Mouse (Mus musculus): ENCODE data around the gene Ddx47. TPM values are rescaled to one million over a fixed set of nuclear protein-coding genes. Genes with fewer than 3 reads are reported as not detected.

The Ddx47 gene
- polyA plus RNA-seq, 1 experiment from 2014 or later, result 70.3 TPM

DNA sequence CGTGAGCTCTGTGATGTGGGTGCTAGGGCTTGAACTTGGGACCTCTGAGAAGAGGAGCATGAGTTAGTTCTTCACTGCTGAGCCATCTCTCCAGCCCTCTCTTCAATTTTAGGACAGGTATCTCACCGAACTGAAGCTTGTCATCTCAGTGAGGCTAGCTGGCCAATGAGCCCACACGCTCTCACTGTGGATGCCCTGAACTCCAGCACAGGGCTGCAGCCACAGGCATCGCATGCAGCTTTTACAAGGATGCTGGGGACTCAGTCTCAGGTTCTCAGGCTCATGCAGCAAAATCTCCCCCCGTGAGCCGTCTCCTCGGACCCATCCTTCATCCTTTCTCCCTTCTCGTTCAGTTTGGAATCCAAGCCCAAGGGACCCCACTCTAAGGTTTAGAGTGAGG, 13.3 kb upstream of the Ddx47 start:
- Histone ChIP-seq H3K4me1 (ENCODE audit: control insufficient read depth, insufficient read depth, low read length) (no peaks in the 10 kb centered on the region), H3K9ac (replicated peaks; ENCODE audit: low read depth, low read length) (no peak overlapping the region), H3K27ac (ENCODE audit: low read depth, low read length) (no peak overlapping the region), H3K9me3 (ENCODE audit: control insufficient read depth, low read length) (no peaks in the 10 kb centered on the region), H3K36me3 (ENCODE audit: control insufficient read depth, insufficient read depth, low read length) (no peaks in the 10 kb centered on the region), H3K4me2 (ENCODE audit: low read depth, low read length) (no peak overlapping the region), H3K4me3 (ENCODE audit: low read depth, low read length) (no peak overlapping the region), H3K27me3 (ENCODE audit: control insufficient read depth, insufficient read depth, low read length) (no peaks in the 10 kb centered on the region)
- ATAC-seq (ENCODE audit: low read depth), result no peak
- 89% methylated on average over 8 of the region's 8 CpGs for WGBS

DNA sequence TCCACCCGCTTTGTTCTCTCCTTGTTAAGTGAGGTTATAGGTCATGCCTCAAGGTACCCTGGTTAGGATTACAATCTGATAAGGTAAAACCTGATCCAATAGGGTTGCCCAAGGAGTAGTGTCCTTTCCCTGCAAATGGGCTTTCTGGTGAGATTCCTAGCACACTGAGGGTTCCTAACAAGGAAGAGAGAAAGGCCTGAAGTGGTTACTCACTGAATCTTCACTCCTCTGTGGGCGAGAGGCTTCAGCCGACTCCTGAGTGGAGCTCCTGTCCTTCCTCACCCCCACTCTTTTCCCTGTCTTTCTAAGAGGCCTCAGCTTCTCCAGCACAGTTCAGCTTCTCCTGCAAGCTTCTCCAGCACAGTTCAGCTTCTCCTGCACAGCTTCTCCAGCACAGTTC, 12.6 kb upstream of the Ddx47 start:
- WGBS, result 82% methylated on average over 3 of the region's 3 CpGs
- H3K27me3 ChIP-seq (ENCODE audit: control insufficient read depth, insufficient read depth, low read length), result no peaks in the 10 kb centered on the region

DNA sequence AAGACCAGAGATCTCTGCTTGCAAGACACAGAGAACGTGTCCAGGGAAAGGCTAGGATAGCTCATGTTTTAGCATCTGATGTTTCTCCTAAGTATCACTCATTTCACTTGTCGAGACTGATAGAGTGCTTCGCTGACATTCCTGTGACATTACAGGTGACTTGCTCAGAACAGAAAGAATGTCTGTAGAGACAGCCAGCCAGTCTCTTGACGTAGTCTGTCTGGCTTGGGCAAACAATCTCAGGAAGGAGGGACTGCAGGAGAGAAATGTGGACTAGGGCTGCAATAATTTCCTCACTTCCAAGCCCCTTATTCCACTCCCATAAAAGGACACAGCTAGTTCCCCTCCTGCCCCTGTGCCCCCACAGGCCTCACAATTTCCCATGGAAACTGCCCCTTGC, 11.1 kb upstream of the Ddx47 start:
- no peak overlapping the region for H3K9ac ChIP-seq (replicated peaks; ENCODE audit: low read depth, low read length)
- 77% methylated on average over 4 of the region's 4 CpGs for WGBS
- H3K27me3 ChIP-seq (ENCODE audit: control insufficient read depth, insufficient read depth, low read length), result no peaks in the 10 kb centered on the region
- no peak overlapping the region for H3K4me3 ChIP-seq (ENCODE audit: low read depth, low read length)
- H3K9me3 ChIP-seq (ENCODE audit: control insufficient read depth, low read length), result no peaks in the 10 kb centered on the region
- H3K4me1 ChIP-seq (ENCODE audit: control insufficient read depth, insufficient read depth, low read length), result no peaks in the 10 kb centered on the region
- no peak overlapping the region for H3K27ac ChIP-seq (ENCODE audit: low read depth, low read length)
- H3K36me3 ChIP-seq (ENCODE audit: control insufficient read depth, insufficient read depth, low read length), result no peaks in the 10 kb centered on the region
- no peak overlapping the region for H3K4me2 ChIP-seq (ENCODE audit: low read depth, low read length)
- no peak for ATAC-seq (ENCODE audit: low read depth)

More for the DNA sequence above, 12.6 kb upstream of the Ddx47 start:
- no peak for ATAC-seq (ENCODE audit: low read depth)
- Histone ChIP-seq H3K9me3 (ENCODE audit: control insufficient read depth, low read length) (no peaks in the 10 kb centered on the region), H3K36me3 (ENCODE audit: control insufficient read depth, insufficient read depth, low read length) (no peaks in the 10 kb centered on the region), H3K4me3 (ENCODE audit: low read depth, low read length) (no peak overlapping the region), H3K27ac (ENCODE audit: low read depth, low read length) (no peak overlapping the region), H3K4me1 (ENCODE audit: control insufficient read depth, insufficient read depth, low read length) (no peaks in the 10 kb centered on the region), H3K9ac (replicated peaks; ENCODE audit: low read depth, low read length) (no peak overlapping the region), H3K4me2 (ENCODE audit: low read depth, low read length) (no peak overlapping the region)

DNA sequence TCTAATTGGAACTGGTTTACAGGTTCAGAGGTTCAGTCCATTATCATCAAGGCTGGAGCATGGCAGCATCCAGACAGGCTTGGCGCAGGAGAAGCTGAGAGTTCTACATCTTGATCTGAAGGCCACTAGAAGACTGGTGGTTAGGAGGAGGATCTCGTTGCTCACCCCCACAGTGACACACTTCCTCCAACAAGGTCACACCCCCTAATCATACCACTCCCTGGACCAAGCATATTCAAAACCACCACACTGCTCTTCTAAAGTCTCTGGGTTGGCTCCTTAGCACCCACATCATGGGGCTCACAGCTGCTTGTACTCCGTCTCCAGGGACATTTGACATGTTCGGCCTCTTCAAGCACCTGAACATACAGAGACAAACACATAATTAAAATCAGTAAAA, 9.4 kb upstream of the Ddx47 start:
- ATAC-seq (ENCODE audit: low read depth), result no peak
- Histone ChIP-seq H3K27ac (ENCODE audit: low read depth, low read length) (no peak overlapping the region), H3K27me3 (ENCODE audit: control insufficient read depth, insufficient read depth, low read length) (no peaks in the 10 kb centered on the region), H3K9ac (replicated peaks; ENCODE audit: low read depth, low read length) (no peak overlapping the region), H3K4me2 (ENCODE audit: low read depth, low read length) (no peak overlapping the region), H3K4me3 (ENCODE audit: low read depth, low read length) (no peak overlapping the region), H3K4me1 (ENCODE audit: control insufficient read depth, insufficient read depth, low read length) (no peaks in the 10 kb centered on the region), H3K9me3 (ENCODE audit: control insufficient read depth, low read length) (no peaks in the 10 kb centered on the region), H3K36me3 (ENCODE audit: control insufficient read depth, insufficient read depth, low read length) (no peaks in the 10 kb centered on the region)
- WGBS, result 88% methylated on average over 4 of the region's 4 CpGs

DNA sequence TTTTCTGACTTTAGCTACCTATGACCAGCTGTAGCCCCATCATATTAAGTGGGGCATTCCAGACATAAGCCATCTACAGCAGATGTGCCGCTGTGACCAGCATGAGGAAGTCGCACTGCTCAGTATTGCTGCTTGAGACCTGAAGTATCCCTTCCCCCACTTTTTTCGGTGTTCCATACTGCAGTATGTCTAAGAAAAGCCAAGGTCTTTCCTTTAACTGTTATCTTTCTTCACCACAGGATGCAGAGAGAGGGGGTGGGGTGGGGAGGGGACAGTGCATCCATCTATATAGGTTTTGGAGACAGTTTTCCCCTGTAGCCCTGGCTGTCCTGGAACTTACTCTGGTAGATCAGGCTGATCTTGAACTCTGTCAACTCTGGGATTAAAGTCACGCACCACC, 5.0 kb upstream of the Ddx47 start:
- 91% methylated on average over 4 of the region's 4 CpGs for WGBS
- H3K27me3 ChIP-seq (ENCODE audit: control insufficient read depth, insufficient read depth, low read length), result no peaks in the 10 kb centered on the region
- H3K9ac ChIP-seq (replicated peaks; ENCODE audit: low read depth, low read length), result no peak overlapping the region
- no peak for ATAC-seq (ENCODE audit: low read depth)
- H3K4me2 ChIP-seq (ENCODE audit: low read depth, low read length), result no peak overlapping the region
- H3K36me3 ChIP-seq (ENCODE audit: control insufficient read depth, insufficient read depth, low read length), result no peaks in the 10 kb centered on the region
- H3K9me3 ChIP-seq (ENCODE audit: control insufficient read depth, low read length), result no peaks in the 10 kb centered on the region
- no peak overlapping the region for H3K27ac ChIP-seq (ENCODE audit: low read depth, low read length)
- no peaks in the 10 kb centered on the region for H3K4me1 ChIP-seq (ENCODE audit: control insufficient read depth, insufficient read depth, low read length)
- H3K4me3 ChIP-seq (ENCODE audit: low read depth, low read length), result no peak overlapping the region

DNA sequence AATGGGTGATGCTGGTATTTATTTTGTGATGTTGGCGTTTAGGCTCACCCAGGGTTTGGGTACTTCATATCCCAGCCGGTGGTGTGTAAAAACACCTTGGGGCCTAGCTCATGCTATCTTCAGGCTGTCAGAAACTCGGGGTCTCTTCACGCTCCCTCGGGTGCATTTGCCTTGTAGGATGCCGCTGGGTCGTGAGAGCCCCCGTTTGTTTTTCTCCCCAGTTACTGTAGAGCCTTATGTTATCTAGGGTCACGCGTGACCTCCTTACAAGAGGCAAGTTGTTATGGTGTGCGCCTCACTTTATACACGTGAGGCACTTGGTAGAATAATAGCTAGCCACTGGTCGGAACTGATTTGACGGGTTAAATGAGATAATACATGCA, 313 bp downstream of the Ddx47 start:
- peak; percentile 73 for ATAC-seq (ENCODE audit: low read depth)
- peak overlapping the region; percentile 89 for H3K4me2 ChIP-seq (ENCODE audit: low read depth, low read length)
- H3K36me3 ChIP-seq (ENCODE audit: control insufficient read depth, insufficient read depth, low read length), result peaks cover 20% of the 10 kb centered on the region
- H3K9me3 ChIP-seq (ENCODE audit: control insufficient read depth, low read length), result no peaks in the 10 kb centered on the region
- peak overlapping the region; percentile 78 for H3K9ac ChIP-seq (replicated peaks; ENCODE audit: low read depth, low read length)
- H3K27me3 ChIP-seq (ENCODE audit: control insufficient read depth, insufficient read depth, low read length), result no peaks in the 10 kb centered on the region
- H3K4me3 ChIP-seq (ENCODE audit: low read depth, low read length), result peak overlapping the region; percentile 76
- 1% methylated on average over 14 of the region's 14 CpGs for WGBS
- no peak overlapping the region for H3K27ac ChIP-seq (ENCODE audit: low read depth, low read length)
- peaks cover 6% of the 10 kb centered on the region; the same call in 1 of the 2 replicates for H3K4me1 ChIP-seq (ENCODE audit: control insufficient read depth, insufficient read depth, low read length)

DNA sequence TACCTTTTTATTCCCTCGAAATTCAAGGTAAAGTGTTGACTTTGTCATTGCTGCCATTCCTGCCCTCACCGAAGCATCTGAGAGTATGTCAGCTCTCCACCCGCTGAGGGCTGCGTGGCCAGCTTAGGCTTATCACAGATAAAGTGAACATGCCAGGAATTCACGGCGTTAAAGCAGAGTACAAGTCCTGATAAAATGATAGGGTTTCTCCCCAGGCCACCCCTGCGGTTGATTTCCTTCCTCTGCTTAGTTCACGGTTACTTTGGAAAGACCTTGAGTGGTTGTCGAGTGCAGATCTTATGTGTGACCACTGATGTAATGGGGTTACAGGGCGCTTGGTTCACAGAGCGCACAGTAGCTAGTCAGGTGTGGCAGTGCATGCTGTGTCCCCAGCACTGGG, 5.8 kb downstream of the Ddx47 start:
- H3K9ac ChIP-seq (replicated peaks; ENCODE audit: low read depth, low read length), result no peak overlapping the region
- no peaks in the 10 kb centered on the region for H3K9me3 ChIP-seq (ENCODE audit: control insufficient read depth, low read length)
- no peaks in the 10 kb centered on the region for H3K27me3 ChIP-seq (ENCODE audit: control insufficient read depth, insufficient read depth, low read length)
- H3K4me2 ChIP-seq (ENCODE audit: low read depth, low read length), result no peak overlapping the region
- WGBS, result 95% methylated on average over 11 of the region's 11 CpGs
- no peak overlapping the region for H3K4me3 ChIP-seq (ENCODE audit: low read depth, low read length)
- H3K4me1 ChIP-seq (ENCODE audit: control insufficient read depth, insufficient read depth, low read length), result peaks cover 3% of the 10 kb centered on the region; the same call in 1 of the 2 replicates
- H3K36me3 ChIP-seq (ENCODE audit: control insufficient read depth, insufficient read depth, low read length), result peaks cover 70% of the 10 kb centered on the region
- no peak overlapping the region for H3K27ac ChIP-seq (ENCODE audit: low read depth, low read length)
- ATAC-seq (ENCODE audit: low read depth), result no peak

DNA sequence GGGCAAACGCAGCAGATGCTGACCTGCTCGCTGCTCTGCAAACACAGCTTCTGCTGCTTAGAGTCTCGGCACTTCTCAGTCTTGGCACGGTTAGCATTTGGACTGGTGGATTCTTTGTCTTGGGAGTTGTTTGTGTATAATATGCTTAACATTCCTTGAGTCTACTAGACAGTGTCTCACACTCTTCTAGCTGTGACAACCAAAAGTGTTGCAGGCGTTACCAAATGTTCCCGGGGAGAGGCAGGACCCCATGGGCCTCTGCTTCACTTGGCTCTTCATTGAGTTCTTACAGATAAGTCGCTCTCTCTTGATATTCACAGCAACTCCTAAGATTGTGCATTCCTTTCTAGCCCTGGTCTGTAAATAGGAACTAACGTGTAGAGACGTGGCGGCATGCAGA, 8.2 kb downstream of the Ddx47 start:
- Histone ChIP-seq H3K27me3 (ENCODE audit: control insufficient read depth, insufficient read depth, low read length) (no peaks in the 10 kb centered on the region), H3K9ac (replicated peaks; ENCODE audit: low read depth, low read length) (no peak overlapping the region), H3K4me2 (ENCODE audit: low read depth, low read length) (no peak overlapping the region), H3K9me3 (ENCODE audit: control insufficient read depth, low read length) (no peaks in the 10 kb centered on the region), H3K36me3 (ENCODE audit: control insufficient read depth, insufficient read depth, low read length) (peaks cover 79% of the 10 kb centered on the region), H3K4me3 (ENCODE audit: low read depth, low read length) (no peak overlapping the region), H3K4me1 (ENCODE audit: control insufficient read depth, insufficient read depth, low read length) (no peaks in the 10 kb centered on the region), H3K27ac (ENCODE audit: low read depth, low read length) (no peak overlapping the region)
- WGBS, result 92% methylated on average over 10 of the region's 10 CpGs
- no peak for ATAC-seq (ENCODE audit: low read depth)

DNA sequence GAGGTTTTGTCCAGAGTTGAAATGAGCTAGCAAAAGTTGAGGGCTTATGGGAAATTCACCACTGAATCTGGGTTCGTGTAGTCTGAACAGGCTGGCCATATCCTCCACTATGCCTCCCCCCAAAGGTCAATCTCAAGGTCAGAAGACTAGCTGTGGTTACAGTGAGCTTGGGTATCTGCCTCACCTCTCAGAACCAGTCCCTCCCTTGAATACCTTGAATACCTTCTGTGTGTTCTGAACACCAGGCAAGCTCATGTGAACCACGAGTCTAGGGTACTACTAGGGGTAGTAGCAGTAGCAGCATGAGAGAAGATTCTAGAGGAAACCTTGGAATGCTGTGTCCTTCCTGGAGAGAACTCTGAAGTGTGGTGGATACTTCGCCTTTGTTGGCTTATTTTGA, 10.2 kb downstream of the Ddx47 start:
- H3K27me3 ChIP-seq (ENCODE audit: control insufficient read depth, insufficient read depth, low read length), result no peaks in the 10 kb centered on the region
- peaks cover 68% of the 10 kb centered on the region for H3K36me3 ChIP-seq (ENCODE audit: control insufficient read depth, insufficient read depth, low read length)
- H3K9me3 ChIP-seq (ENCODE audit: control insufficient read depth, low read length), result no peaks in the 10 kb centered on the region
- no peak overlapping the region for H3K27ac ChIP-seq (ENCODE audit: low read depth, low read length)
- H3K4me3 ChIP-seq (ENCODE audit: low read depth, low read length), result no peak overlapping the region
- H3K9ac ChIP-seq (replicated peaks; ENCODE audit: low read depth, low read length), result no peak overlapping the region
- WGBS, result 93% methylated on average over 3 of the region's 3 CpGs
- ATAC-seq (ENCODE audit: low read depth), result no peak
- H3K4me2 ChIP-seq (ENCODE audit: low read depth, low read length), result no peak overlapping the region
- no peaks in the 10 kb centered on the region for H3K4me1 ChIP-seq (ENCODE audit: control insufficient read depth, insufficient read depth, low read length)

DNA sequence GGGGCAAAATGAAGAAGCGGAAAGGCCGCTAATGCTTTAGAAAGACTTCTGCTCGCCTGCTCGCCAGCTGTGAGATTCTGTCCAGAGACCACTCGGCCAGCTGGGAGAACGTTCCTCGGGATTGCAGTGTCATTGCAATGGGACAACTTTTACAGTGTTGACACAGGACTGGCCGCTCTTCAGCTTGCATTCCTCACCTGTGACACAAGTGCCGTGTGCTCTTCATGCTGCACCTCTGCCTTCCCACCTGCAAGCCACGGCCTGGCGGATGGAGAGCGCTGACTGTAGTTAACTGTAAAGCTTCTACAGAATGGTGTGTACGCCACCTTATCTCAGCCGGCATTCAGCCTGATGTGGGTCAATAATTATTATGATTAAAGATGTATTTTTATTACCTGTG, 12.0 kb downstream of the Ddx47 start:
- Histone ChIP-seq H3K27me3 (ENCODE audit: control insufficient read depth, insufficient read depth, low read length) (no peaks in the 10 kb centered on the region), H3K36me3 (ENCODE audit: control insufficient read depth, insufficient read depth, low read length) (peaks cover 52% of the 10 kb centered on the region), H3K9ac (replicated peaks; ENCODE audit: low read depth, low read length) (no peak overlapping the region), H3K4me1 (ENCODE audit: control insufficient read depth, insufficient read depth, low read length) (no peaks in the 10 kb centered on the region), H3K4me3 (ENCODE audit: low read depth, low read length) (no peak overlapping the region), H3K27ac (ENCODE audit: low read depth, low read length) (no peak overlapping the region), H3K4me2 (ENCODE audit: low read depth, low read length) (no peak overlapping the region), H3K9me3 (ENCODE audit: control insufficient read depth, low read length) (no peaks in the 10 kb centered on the region)
- 94% methylated on average over 14 of the region's 14 CpGs for WGBS
- ATAC-seq (ENCODE audit: low read depth), result no peak

Data from neural tube, embryonic 14.5 days (tissue).